Mouse (Mus musculus) induced T-regulatory cell, adult 2 months (primary cell): ENCODE results near the gene Sfxn1.
A peak's percentile ranks its signal among the peaks of the same experiment; 100 is the strongest.

Source experiments
- DNase-seq: peaks from one replicate; pipeline ENCODE4 v3.0.0-alpha.2; 2012; ENCODE audit warnings: low read depth

The Sfxn1 gene

GRCm38 (mm10) chr13:54137756-54138410 lies 66.2 kb downstream of the Sfxn1 start:
- no peak for DNase-seq

DNA sequence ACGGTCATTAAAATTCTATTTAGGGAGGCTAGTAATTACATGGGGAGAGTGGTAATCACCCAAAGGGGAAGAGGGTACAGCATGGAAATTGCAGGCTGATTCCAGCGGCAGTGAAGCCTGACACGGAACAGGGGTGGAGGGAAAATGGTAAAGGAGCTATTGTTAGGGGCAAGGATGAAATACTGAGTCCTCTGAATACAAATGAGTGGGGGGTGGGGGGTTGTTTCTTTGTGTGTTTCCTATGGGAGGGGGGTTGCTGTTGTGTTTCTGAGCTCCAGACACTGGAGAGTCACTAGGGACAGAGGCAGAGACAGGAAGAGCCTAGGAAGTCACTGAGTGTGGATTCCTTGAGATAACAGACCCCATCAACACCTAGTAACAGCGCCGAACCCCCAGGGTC lies 72.1 kb downstream of the Sfxn1 start:
- no peak for DNase-seq

- DNase-seq, result no peak
Observed at GRCm38 (mm10) chr13:54144624-54145023, 73.0 kb downstream of the Sfxn1 start.

DNA sequence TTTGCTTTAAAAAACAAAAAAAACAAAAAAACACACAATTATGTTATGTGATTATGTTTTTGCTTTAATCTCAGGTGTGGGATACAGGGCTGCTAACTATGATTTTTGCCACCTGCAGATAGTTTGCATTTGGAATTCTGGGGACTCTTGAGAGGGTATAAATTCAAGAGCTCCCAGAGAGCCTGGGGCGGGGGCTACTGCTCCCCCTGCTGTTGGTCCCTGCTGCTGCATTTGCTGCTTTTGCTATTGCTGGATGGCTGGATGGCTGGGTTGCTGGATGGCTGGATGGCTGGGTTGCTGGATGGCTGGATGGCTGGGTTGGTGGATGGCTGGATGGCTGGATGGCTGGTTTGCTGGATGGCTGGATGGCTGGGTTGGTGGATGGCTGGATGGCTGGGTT lies 75.7 kb downstream of the Sfxn1 start:
- DNase-seq, result peak; percentile 11

DNA sequence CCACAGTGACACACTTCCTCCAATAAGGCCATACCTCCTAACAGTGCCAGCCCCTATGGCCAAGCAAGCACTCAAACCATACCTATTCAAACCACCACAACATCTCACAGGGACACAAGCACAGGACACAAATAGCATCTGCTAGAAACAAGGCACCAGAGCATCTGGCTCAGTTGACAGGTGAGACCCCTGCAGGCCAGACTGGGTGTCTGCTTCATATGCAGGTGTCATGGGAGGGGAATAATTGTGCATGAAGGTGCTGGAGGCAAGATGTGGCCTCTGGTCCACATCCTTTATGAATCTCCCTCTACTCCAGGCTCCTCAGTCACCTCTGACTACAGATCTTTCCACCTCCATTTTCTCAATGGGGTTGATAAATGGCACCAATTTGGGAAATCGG lies 80.8 kb downstream of the Sfxn1 start:
- DNase-seq, result peak; percentile 13

DNA sequence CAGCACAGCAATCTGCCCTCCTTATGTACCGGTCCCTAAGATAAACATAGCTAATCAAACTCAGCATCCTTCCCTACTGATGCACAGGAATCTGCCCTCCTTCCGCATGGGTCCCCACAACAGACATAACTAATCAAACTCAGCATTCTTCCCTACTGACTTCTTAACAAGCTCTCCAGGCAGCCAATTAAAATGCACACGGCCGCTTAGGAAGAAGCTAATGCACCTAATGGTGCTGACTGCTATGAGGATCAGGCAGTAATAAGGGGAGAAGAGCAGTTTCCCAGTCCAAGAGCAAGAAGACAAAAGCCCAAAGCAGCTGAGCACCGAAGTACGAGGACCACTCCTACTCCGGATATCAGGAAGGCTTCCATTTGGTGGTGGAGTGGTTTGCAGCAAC lies 81.2 kb downstream of the Sfxn1 start:
- no peak for DNase-seq

GRCm38 (mm10) chr13:54153672-54154218 lies 82.1 kb downstream of the Sfxn1 start:
- no peak for DNase-seq

DNA sequence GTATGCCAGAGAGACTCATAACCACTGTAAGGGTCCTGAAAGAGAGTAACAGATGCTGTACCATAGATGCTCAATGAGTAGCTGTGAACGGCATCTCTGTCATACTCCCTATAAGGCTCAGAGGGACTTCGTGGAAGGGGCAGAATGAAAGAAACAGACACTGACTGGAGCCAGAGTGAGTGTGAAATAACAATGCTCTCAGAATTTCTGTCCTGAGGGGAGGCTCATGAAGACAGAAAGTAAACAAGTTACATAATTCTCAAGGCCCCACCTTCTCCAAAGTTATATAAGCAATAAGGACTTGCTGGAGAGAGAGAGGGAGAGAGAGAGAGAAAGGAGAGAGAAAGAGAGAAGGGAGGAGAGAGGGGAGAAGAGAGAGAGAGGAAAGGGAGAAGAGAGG lies 84.2 kb downstream of the Sfxn1 start:
- no peak for DNase-seq
